Mouse (Mus musculus): ENCODE results near the gene Tcirg1. TPM values are rescaled to one million over a fixed set of nuclear protein-coding genes. Genes with fewer than 3 reads are reported as not detected.

Gene Tcirg1
- polyA plus RNA-seq, 1 experiment from 2014 or later, result 53.7 TPM

GRCm38 (mm10) chr19:3942315-3942714, 35.4 kb upstream of the Tcirg1 start:
- WGBS, result 81% methylated on average over 7 of the region's 7 CpGs
- Histone ChIP-seq H3K4me1 (peaks cover 4% of the 10 kb centered on the region; the same call in 1 of the 2 replicates), H3K9ac (no peak overlapping the region), H3K27ac (no peak overlapping the region), H3K9me3 (no peaks in the 10 kb centered on the region), H3K4me2 (no peak overlapping the region), H3K4me3 (no peak overlapping the region), H3K36me3 (no peaks in the 10 kb centered on the region), H3K27me3 (no peaks in the 10 kb centered on the region)
- ATAC-seq (ENCODE audit: insufficient number of reproducible peaks, insufficient read depth, low FRiP score, low TSS enrichment, low read depth), result no peak

GRCm38 (mm10) chr19:3935896-3936850, 29.2 kb upstream of the Tcirg1 start:
- H3K27me3 ChIP-seq, result no peaks in the 10 kb centered on the region
- no peaks in the 10 kb centered on the region for H3K9me3 ChIP-seq
- 6% methylated on average over 22 of the region's 22 CpGs for WGBS
- H3K4me2 ChIP-seq, result peak overlapping the region; percentile 90
- peak overlapping the region; percentile 72 for H3K9ac ChIP-seq
- H3K27ac ChIP-seq, result no peak overlapping the region
- ATAC-seq (ENCODE audit: insufficient number of reproducible peaks, insufficient read depth, low FRiP score, low TSS enrichment, low read depth), result no peak
- H3K36me3 ChIP-seq, result no peaks in the 10 kb centered on the region
- peaks cover 15% of the 10 kb centered on the region for H3K4me1 ChIP-seq
- peak overlapping the region; percentile 53 for H3K4me3 ChIP-seq

GRCm38 (mm10) chr19:3935032-3935895, 28.3 kb upstream of the Tcirg1 start, which contains the start of gene Unc93b1:
Gene Unc93b1, plus strand, starts transcription at chr19:3935186.
- Histone ChIP-seq H3K27me3 (no peaks in the 10 kb centered on the region), H3K36me3 (no peaks in the 10 kb centered on the region), H3K4me1 (peaks cover 23% of the 10 kb centered on the region), H3K4me2 (peak within 1 kb of the TSS; percentile 90), H3K9ac (peak within 1 kb of the TSS; percentile 72), H3K27ac (0 out of 2 replicates have a peak within 1 kb of the TSS, but pooled peaks have one; percentile 13), H3K9me3 (no peaks in the 10 kb centered on the region), H3K4me3 (peak within 1 kb of the TSS; percentile 53)
- ATAC-seq (ENCODE audit: insufficient number of reproducible peaks, insufficient read depth, low FRiP score, low TSS enrichment, low read depth), result peak; percentile 78
- 5% methylated on average over 42 of the region's 42 CpGs for WGBS

GRCm38 (mm10) chr19:3931716-3932115, 24.8 kb upstream of the Tcirg1 start:
- no peak overlapping the region for H3K4me3 ChIP-seq
- H3K9me3 ChIP-seq, result no peaks in the 10 kb centered on the region
- H3K4me1 ChIP-seq, result peaks cover 42% of the 10 kb centered on the region
- no peak overlapping the region for H3K4me2 ChIP-seq
- no peak for ATAC-seq (ENCODE audit: insufficient number of reproducible peaks, insufficient read depth, low FRiP score, low TSS enrichment, low read depth)
- no peaks in the 10 kb centered on the region for H3K36me3 ChIP-seq
- WGBS, result 90% methylated on average over 9 of the region's 9 CpGs
- no peak overlapping the region for H3K27ac ChIP-seq
- no peak overlapping the region for H3K9ac ChIP-seq
- no peaks in the 10 kb centered on the region for H3K27me3 ChIP-seq

- no peak overlapping the region for H3K4me2 ChIP-seq
- peak overlapping the region; percentile 86 for H3K27ac ChIP-seq
- H3K4me3 ChIP-seq, result no peak overlapping the region
- peaks cover 45% of the 10 kb centered on the region for H3K4me1 ChIP-seq
- H3K36me3 ChIP-seq, result no peaks in the 10 kb centered on the region
- no peaks in the 10 kb centered on the region for H3K27me3 ChIP-seq
- no peak for ATAC-seq (ENCODE audit: insufficient number of reproducible peaks, insufficient read depth, low FRiP score, low TSS enrichment, low read depth)
- 69% methylated on average over 21 of the region's 21 CpGs for WGBS
- 0 out of 2 replicates have a peak overlapping the region, but pooled peaks have one; percentile 52 for H3K9ac ChIP-seq
- H3K9me3 ChIP-seq, result no peaks in the 10 kb centered on the region
These were observed 23.5 kb upstream of the Tcirg1 start for GRCm38 (mm10) chr19:3930262-3931057.

- WGBS, result 39% methylated on average over 12 of the region's 12 CpGs
- Histone ChIP-seq H3K4me1 (peaks cover 41% of the 10 kb centered on the region), H3K4me3 (no peak within 1 kb of the TSS), H3K9ac (peak within 1 kb of the TSS; percentile 52), H3K36me3 (no peaks in the 10 kb centered on the region), H3K4me2 (peak within 1 kb of the TSS; percentile 14), H3K27me3 (no peaks in the 10 kb centered on the region), H3K27ac (peak within 1 kb of the TSS; percentile 86), H3K9me3 (no peaks in the 10 kb centered on the region)
- ATAC-seq (ENCODE audit: insufficient number of reproducible peaks, insufficient read depth, low FRiP score, low TSS enrichment, low read depth), result no peak; the same call in 1 of the 2 replicates
These were observed 22.4 kb upstream of the Tcirg1 start, which contains the start of gene Aldh3b1 for GRCm38 (mm10) chr19:3929211-3929941. Gene Aldh3b1, minus strand, starts transcription at chr19:3929808.

GRCm38 (mm10) chr19:3928779-3929178, 21.8 kb upstream of the Tcirg1 start:
- Histone ChIP-seq H3K27me3 (no peaks in the 10 kb centered on the region), H3K4me3 (no peak overlapping the region), H3K9me3 (no peaks in the 10 kb centered on the region), H3K36me3 (no peaks in the 10 kb centered on the region), H3K27ac (peak overlapping the region; percentile 86), H3K4me1 (peaks cover 41% of the 10 kb centered on the region), H3K9ac (no peak overlapping the region), H3K4me2 (peak overlapping the region; percentile 14; the same call in 1 of the 2 replicates)
- ATAC-seq (ENCODE audit: insufficient number of reproducible peaks, insufficient read depth, low FRiP score, low TSS enrichment, low read depth), result no peak
- 67% methylated on average over 4 of the region's 4 CpGs for WGBS

GRCm38 (mm10) chr19:3927989-3928388, 21.1 kb upstream of the Tcirg1 start:
- Histone ChIP-seq H3K27ac (no peak overlapping the region), H3K4me3 (no peak overlapping the region), H3K4me1 (peaks cover 41% of the 10 kb centered on the region), H3K9ac (no peak overlapping the region), H3K36me3 (no peaks in the 10 kb centered on the region), H3K4me2 (no peak overlapping the region), H3K27me3 (no peaks in the 10 kb centered on the region), H3K9me3 (no peaks in the 10 kb centered on the region)
- WGBS, result 96% methylated on average over 4 of the region's 4 CpGs
- no peak for ATAC-seq (ENCODE audit: insufficient number of reproducible peaks, insufficient read depth, low FRiP score, low TSS enrichment, low read depth)

GRCm38 (mm10) chr19:3926685-3927084, 19.8 kb upstream of the Tcirg1 start:
- Histone ChIP-seq H3K4me1 (peaks cover 41% of the 10 kb centered on the region), H3K36me3 (no peaks in the 10 kb centered on the region), H3K27me3 (no peaks in the 10 kb centered on the region), H3K27ac (peak overlapping the region; percentile 51; the same call in 1 of the 2 replicates), H3K4me3 (no peak overlapping the region), H3K9me3 (no peaks in the 10 kb centered on the region), H3K4me2 (no peak overlapping the region), H3K9ac (no peak overlapping the region)
- WGBS, result 67% methylated on average over 6 of the region's 6 CpGs
- ATAC-seq (ENCODE audit: insufficient number of reproducible peaks, insufficient read depth, low FRiP score, low TSS enrichment, low read depth), result no peak

GRCm38 (mm10) chr19:3926279-3926678, 19.3 kb upstream of the Tcirg1 start:
- Histone ChIP-seq H3K4me1 (peaks cover 41% of the 10 kb centered on the region), H3K27ac (peak overlapping the region; percentile 51), H3K9ac (no peak overlapping the region), H3K9me3 (no peaks in the 10 kb centered on the region), H3K27me3 (no peaks in the 10 kb centered on the region), H3K36me3 (no peaks in the 10 kb centered on the region), H3K4me2 (no peak overlapping the region), H3K4me3 (no peak overlapping the region)
- no peak for ATAC-seq (ENCODE audit: insufficient number of reproducible peaks, insufficient read depth, low FRiP score, low TSS enrichment, low read depth)
- WGBS, result 54% methylated on average over 3 of the region's 3 CpGs

All from embryonic facial prominence, embryonic 13.5 days (tissue).